Mouse (Mus musculus): ENCODE results near the gene Olfm1. TPM values are rescaled to one million over a fixed set of nuclear protein-coding genes. Genes with fewer than 3 reads are reported as not detected.

Gene Olfm1
- total RNA-seq, 1 experiment from 2014 or later = 1.2 TPM

DNA sequence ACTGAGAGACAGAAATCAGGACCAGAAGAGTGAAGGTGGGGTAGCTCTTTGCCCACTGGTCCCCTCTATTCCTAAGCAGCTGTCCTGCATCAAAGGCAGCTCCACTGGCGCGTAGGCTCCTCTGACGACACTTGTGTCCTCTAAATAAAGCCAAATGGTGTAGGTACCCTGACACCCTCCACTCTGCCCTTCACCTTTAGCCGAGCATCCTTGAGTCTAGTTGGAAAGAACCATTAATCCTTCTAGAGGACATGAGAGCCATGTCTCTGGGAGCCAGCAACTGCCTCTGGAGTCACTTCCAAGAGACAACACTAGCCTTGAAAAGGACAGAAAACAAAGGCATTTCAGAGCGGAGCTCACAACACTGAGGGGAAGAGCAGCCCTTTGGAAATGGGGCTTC lies 34.2 kb downstream of the Olfm1 start:
- no peak for ATAC-seq (replicated peaks; ENCODE audit: low read depth, poor library complexity, severe bottlenecking)

- no peak for ATAC-seq (replicated peaks; ENCODE audit: low read depth, poor library complexity, severe bottlenecking)
Measured at GRCm38 (mm10) chr2:28227589-28228191, 34.9 kb downstream of the Olfm1 start.

DNA sequence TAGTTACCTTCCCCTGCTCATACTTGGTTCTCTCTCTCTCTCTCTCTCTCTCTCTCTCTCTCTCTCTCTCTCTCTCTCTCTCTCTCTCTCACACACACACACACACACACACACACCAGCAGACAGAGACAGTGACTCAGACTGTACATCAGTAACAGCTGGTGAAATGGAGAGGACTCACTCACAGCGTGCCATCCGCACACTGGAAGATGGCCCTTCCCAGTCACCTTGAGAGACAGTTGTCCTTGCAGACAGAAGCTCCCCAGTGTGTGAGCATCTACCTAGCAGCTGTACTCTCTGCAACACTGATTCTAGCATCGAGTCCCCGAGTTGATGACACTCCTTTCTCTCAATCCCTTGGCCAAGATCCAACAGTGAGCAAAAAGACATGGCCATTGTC lies 35.6 kb downstream of the Olfm1 start:
- ATAC-seq (replicated peaks; ENCODE audit: low read depth, poor library complexity, severe bottlenecking) = no peak

DNA sequence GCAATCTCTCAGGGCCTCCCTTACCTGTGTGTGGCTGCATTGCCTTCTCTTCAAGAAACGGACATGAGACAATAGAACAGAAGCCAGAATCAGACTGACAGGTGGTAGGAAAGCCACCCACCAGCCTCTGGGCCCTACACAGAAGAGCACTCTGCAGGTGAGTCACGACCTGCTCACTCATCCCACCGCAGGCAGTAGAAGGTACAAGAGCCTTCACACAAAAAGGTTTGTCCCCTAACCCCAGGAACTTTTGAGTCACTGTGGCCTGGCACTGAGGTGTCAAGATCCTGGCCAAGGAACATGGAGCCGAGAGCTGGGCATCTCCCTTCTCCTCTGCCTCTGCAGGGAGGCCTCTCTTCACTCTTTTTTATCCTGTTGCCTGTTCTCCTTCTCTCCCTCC lies 42.3 kb downstream of the Olfm1 start:
- no peak for ATAC-seq (replicated peaks; ENCODE audit: low read depth, poor library complexity, severe bottlenecking)

DNA sequence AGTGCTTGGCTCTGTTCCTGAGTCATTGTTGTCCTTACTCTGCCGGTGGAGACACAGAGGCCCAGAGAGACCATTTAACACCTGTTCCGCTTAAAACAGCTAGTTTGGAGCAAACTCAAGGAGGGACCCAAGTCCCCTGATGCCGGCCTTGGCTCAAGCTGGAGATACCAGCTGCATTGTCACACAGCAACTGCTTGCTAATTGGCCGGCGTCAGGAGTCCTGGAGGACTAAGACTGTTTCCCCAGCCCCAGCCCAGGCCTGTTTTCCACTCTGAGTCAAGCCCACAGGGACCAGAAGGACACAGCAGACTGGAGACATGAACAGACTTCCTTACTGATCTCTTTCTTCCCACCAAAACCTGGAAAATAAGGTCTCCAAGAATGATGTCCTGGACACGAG lies 43.7 kb downstream of the Olfm1 start:
- ATAC-seq (replicated peaks; ENCODE audit: low read depth, poor library complexity, severe bottlenecking) = no peak

GRCm38 (mm10) chr2:28239616-28240015 lies 46.8 kb downstream of the Olfm1 start:
- no peak for ATAC-seq (replicated peaks; ENCODE audit: low read depth, poor library complexity, severe bottlenecking)

DNA sequence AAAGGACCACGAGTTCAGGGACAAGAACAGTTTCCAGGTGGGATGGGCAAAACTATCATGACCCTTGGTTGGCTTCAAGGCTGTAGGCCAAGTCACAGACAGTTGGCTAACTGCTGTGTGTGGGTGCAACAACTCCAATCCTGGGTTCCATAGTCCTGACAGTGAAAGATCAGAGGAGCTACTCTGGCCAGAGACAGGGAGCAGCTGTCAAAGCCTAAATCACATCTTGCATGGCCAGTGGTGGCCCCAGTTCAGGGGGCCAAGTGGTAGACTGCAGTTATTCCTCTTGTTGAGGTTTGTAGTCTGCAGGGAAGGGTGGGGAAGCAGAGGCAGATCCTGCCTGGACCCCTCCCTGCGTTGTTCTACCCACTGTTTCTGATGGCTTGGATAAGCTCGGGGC lies 48.1 kb downstream of the Olfm1 start:
- no peak for ATAC-seq (replicated peaks; ENCODE audit: low read depth, poor library complexity, severe bottlenecking)

- no peak for ATAC-seq (replicated peaks; ENCODE audit: low read depth, poor library complexity, severe bottlenecking)
Measured at GRCm38 (mm10) chr2:28241520-28242221, 48.9 kb downstream of the Olfm1 start.

- ATAC-seq (replicated peaks; ENCODE audit: low read depth, poor library complexity, severe bottlenecking) = peak; percentile 71
Measured at GRCm38 (mm10) chr2:28242222-28242543, 49.4 kb downstream of the Olfm1 start.

- ATAC-seq (replicated peaks; ENCODE audit: low read depth, poor library complexity, severe bottlenecking) = no peak
Measured at GRCm38 (mm10) chr2:28244667-28245395, 52.0 kb downstream of the Olfm1 start.

GRCm38 (mm10) chr2:28246110-28246653 lies 53.4 kb downstream of the Olfm1 start:
- no peak for ATAC-seq (replicated peaks; ENCODE audit: low read depth, poor library complexity, severe bottlenecking)

DNA sequence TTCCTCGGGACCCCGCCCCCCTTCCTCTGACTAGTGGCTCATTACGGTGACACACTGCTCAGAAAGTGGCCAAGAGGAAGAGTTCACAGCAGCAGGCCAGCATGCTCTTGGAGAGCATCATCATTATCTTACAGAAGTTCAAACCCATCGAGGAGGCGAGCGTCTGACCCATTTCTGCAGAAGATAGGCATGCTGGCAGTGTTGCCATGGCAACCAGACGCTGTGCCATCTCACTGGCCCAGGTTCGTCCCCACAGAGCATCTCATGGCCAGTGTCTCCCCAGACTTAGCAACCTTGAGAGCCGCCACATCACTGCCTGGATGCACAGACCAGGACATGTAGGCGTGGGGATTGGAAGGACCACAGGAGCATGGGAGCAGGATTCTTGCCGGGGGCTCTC lies 54.3 kb downstream of the Olfm1 start:
- ATAC-seq (replicated peaks; ENCODE audit: low read depth, poor library complexity, severe bottlenecking) = no peak

- no peak for ATAC-seq (replicated peaks; ENCODE audit: low read depth, poor library complexity, severe bottlenecking)
Measured at GRCm38 (mm10) chr2:28252554-28252953, 59.8 kb downstream of the Olfm1 start.

DNA sequence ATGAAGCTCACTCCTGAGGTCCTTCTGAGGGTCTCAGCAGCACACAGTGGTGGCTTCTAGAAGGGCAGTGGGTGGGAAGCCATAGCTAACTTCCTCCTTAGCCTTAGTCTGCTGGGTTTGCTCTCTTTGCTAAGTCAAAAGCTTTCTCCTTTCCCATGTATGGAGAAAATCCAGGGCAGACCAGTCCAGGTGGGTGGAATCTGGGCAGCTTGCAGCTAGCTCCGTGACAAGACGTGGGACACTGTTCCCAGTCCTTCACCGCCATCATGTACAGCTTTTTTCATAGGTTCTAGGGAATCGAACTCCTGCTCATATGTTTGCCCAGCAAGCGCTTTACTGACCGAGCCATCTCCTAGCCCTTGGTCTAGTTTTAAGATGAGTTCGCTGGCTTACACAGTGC lies 63.2 kb downstream of the Olfm1 start:
- no peak for ATAC-seq (replicated peaks; ENCODE audit: low read depth, poor library complexity, severe bottlenecking)

DNA sequence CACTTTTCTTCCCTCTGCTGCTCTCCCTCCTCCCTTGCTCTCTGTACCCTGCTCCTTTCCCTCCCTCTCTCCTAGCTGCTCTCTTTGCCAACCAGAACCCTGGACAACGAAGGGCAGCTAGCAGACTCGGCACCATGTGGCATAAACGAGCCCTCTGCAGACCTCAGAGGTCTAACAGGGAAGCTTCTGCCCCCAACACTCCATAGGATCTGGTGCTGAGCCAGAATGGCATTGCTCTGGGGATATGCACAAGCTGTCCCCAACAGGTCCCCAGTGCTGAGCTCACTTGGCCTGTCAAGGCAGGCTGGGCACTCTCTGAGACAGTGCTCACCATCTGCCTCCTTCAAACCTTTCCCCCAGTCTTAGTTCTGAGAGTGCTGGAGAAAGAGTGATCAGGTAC lies 68.6 kb downstream of the Olfm1 start:
- ATAC-seq (replicated peaks; ENCODE audit: low read depth, poor library complexity, severe bottlenecking) = no peak

DNA sequence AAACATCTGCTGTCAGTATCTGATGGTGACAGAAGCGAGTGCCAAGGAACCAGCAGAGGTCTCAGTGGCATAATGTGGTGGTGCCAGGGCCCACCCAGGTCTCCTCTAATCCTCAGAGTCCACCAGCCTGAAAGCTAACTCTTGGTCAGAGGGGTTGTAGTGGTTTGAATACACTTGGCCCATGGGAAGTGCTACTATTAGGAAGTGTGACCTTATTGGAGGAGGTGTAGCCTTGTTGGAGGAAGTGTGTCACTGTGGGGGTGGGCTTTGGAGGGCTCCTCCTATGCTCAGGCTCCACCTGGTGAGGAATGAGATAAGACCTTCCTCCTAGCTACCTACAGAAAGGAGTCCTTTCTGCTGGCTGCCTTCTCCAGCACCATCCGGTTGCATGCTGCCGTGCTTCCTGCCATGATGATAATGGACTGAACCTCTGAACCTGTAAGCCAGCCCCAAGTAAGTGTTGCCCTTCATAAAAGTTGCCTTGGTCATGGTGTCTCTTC lies 75.0 kb downstream of the Olfm1 start:
- no peak for ATAC-seq (replicated peaks; ENCODE audit: low read depth, poor library complexity, severe bottlenecking)

GRCm38 (mm10) chr2:28270561-28270960 lies 77.8 kb downstream of the Olfm1 start:
- no peak for ATAC-seq (replicated peaks; ENCODE audit: low read depth, poor library complexity, severe bottlenecking)

DNA sequence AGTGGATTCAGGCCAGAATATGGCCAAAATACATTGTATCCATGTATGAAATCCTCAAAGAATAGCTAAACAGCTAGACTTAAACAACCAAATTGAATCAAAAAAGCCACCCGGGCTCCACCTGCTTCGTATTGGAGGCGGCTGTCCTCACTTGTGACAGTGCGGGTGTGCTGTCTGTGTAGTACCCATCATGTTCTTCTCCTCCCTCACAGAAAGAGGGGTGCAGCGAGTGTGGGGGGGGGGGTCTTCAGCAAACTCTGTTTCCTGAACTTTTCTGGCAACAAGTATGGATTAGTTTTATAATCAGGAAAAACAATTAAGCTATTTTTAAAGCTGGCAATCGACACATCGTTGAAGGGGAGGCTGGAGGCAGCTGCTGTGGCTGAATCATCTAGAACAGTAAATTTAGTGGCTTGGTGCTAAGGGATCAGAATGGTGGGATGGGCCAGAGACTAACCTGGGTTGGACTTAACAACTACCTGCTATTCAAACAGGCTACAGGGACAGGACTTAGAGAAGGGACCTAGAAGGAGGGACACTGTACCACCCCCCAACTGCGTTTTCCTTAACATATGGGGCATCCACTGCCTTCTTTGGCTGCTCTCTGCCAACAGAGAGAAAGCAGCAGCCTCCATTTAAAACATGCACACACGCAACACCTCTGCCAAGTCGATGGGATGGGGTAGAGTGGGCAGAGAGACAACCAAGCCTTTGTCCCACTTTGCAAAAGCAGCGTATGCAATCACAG lies 79.6 kb downstream of the Olfm1 start:
- no peak for ATAC-seq (replicated peaks; ENCODE audit: low read depth, poor library complexity, severe bottlenecking)

DNA sequence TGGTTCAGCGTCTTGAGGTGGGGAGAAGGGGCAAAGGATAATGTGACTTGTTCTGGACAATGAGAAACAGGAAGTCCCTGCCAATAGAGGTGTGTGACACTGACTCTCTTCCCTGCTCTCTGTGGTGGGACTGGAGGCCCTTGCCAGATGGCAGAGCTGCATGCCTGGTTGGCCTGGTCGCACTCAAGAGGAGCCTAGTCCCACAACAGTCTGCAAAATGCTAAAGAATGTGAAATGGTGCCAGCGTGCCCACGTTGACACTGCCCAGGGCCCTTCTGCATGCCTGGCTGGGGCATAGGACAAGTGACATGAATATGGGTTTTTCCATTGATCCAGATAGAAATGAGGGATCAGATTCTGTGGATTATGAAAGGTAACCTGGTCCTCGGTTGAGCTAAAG lies 81.2 kb downstream of the Olfm1 start:
- ATAC-seq (replicated peaks; ENCODE audit: low read depth, poor library complexity, severe bottlenecking) = no peak

DNA sequence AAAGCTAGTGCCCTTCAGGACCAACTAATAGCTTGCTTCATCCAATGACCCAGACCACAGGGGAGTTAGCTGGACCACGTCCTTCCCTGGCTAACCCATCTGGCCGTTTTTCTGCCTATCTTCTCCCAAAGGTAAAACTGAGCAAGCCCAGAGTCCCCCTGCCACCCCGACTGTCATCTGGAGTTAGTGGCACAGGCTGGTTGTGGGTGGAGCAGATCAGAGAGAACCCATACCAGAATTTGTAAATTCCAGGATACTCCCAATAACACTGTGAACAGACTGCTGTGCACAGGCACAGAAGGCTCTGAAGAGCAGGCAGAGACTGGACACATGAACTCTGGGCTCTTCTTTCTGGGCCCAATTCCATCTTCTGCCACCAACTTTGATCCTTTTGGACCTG lies 82.6 kb downstream of the Olfm1 start:
- ATAC-seq (replicated peaks; ENCODE audit: low read depth, poor library complexity, severe bottlenecking) = no peak
